Mouse (Mus musculus): Measurements from ENCODE around the gene Oas2.

DNA sequence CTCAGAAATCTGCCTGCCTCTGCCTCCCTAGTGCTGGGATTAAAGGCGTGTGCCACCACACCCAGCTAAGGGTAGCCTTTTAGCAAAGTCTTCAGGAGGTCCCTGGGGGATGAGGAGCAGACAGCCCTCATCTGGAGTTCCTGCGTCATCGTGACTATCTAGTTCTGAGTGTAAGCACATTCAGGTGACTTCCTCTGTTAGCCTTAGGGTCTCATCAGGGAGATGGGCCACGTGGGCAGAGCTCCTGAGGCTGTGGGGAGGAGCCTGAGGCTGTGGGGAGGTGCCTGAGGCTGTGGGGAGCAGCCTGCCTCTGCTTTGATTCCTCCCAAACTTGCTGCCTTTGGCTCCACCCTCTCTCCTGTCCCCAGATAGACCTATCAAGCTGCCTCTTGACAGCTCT is 52.8 kb downstream of the Oas2 start:
- no peak for TF ChIP-seq GATA1 (IDR thresholded peaks at IDR 0.05; ENCODE audit: low read length)
- no peak for TF ChIP-seq TAL1 (IDR thresholded peaks at IDR 0.05; ENCODE audit: low read length)

Measured in erythroblast, embryonic 14.5 days (primary cell).